Mouse (Mus musculus) liver, embryonic 13.5 days (tissue): ENCODE data around the gene Pik3c2a. TPM values are rescaled to one million over a fixed set of nuclear protein-coding genes. Genes with fewer than 3 reads are reported as not detected.
A peak's percentile ranks its signal among the peaks of the same experiment; 100 is the strongest.

Experiments
- ATAC-seq: fragments of 200-750 bp; cut with Nextera tagmentation; 2 replicates; pipeline ENCODE4 v1.8.0; 2017; ENCODE audit warnings: low read depth, mild to moderate bottlenecking, moderate number of reproducible peaks, moderate library complexity
- DNase-seq: peaks from one replicate; pipeline ENCODE4 v3.0.0; 2022
- H3K27ac ChIP-seq: fragments of 300-500 bp; sonication (generic); 2 replicates; pipeline ENCODE4 v1.5.1; 2015; ENCODE audit warnings: moderate library complexity, mild to moderate bottlenecking, inconsistent platforms
- H3K27me3 ChIP-seq: fragments of 300-500 bp; sonication (generic); 2 replicates; pipeline ENCODE4 v1.6.1; 2015; ENCODE audit warnings: mild to moderate bottlenecking, inconsistent platforms
- H3K36me3 ChIP-seq: fragments of 300-500 bp; sonication (generic); 2 replicates; pipeline ENCODE4 v1.6.1; 2015; ENCODE audit warnings: mild to moderate bottlenecking, inconsistent platforms
- H3K4me1 ChIP-seq: fragments of 300-500 bp; sonication (generic); replicated peaks from 2 replicates; pipeline ENCODE4 v1.6.1; 2015; ENCODE audit warnings: inconsistent platforms
- H3K4me2 ChIP-seq: fragments of 300-500 bp; sonication (generic); 2 replicates; pipeline ENCODE4 v1.6.1; 2015; ENCODE audit warnings: inconsistent platforms, mild to moderate bottlenecking, moderate library complexity
- H3K4me3 ChIP-seq: fragments of 300-500 bp; sonication (generic); replicated peaks from 2 replicates; pipeline ENCODE4 v1.5.1; 2015; ENCODE audit warnings: mild to moderate bottlenecking, inconsistent platforms
- H3K9ac ChIP-seq: fragments of 300-500 bp; sonication (generic); 2 replicates; pipeline ENCODE4 v1.6.1; 2015; ENCODE audit warnings: mild to moderate bottlenecking, inconsistent platforms
- H3K9me3 ChIP-seq: fragments of 300-500 bp; sonication (generic); replicated peaks from 2 replicates; pipeline ENCODE4 v1.6.1; 2016; ENCODE audit warnings: inconsistent platforms
- WGBS: fragments of 180-500 bp; shearing (Covaris S2); methylation state at CpG from one replicate; pipeline ENCODE4 v1.1.7; 2015; ENCODE audit not compliant: insufficient replicate concordance; 5-methylcytosine and 5-hydroxymethylcytosine counted together
- polyA plus RNA-seq: library from polyadenylated mRNA; unstranded; fragments of >200 nt; fragmentation: Nextera tagmentation; extraction: Ambion mirVana; gene quantifications from 2 replicates; pipeline ENCODE4 v1.2.1, GENCODE M21; 2015

The Pik3c2a gene
- polyA plus RNA-seq, 1 experiment from 2014 or later: 3.9 TPM

- WGBS: 48% methylated on average over 5 of the region's 5 CpGs
- no peak for DNase-seq
- peak overlapping the region; percentile 28; the same call in 1 of the 2 replicates for H3K4me2 ChIP-seq
Observed at GRCm38 (mm10) chr7:116292377-116292776, 150.9 kb downstream of the Pik3c2a start.

GRCm38 (mm10) chr7:116290559-116290958 is 152.7 kb downstream of the Pik3c2a start:
- H3K4me2 ChIP-seq: no peak overlapping the region
- peaks cover 72% of the 10 kb centered on the region for H3K4me1 ChIP-seq
- H3K9me3 ChIP-seq: no peaks in the 10 kb centered on the region
- H3K36me3 ChIP-seq: no peaks in the 10 kb centered on the region
- DNase-seq: no peak
- no peaks in the 10 kb centered on the region for H3K27me3 ChIP-seq
- no peak overlapping the region for H3K9ac ChIP-seq
- no peak overlapping the region for H3K4me3 ChIP-seq
- H3K27ac ChIP-seq: peak overlapping the region; percentile 13; the same call in 1 of the 2 replicates
- 59% methylated on average over 1 of the region's 1 CpGs for WGBS
- no peak for ATAC-seq

More at GRCm38 (mm10) chr7:116292377-116292776, 150.9 kb downstream of the Pik3c2a start:
- H3K9me3 ChIP-seq: no peaks in the 10 kb centered on the region
- peak; percentile 55 for ATAC-seq
- H3K9ac ChIP-seq: no peak overlapping the region
- no peak overlapping the region for H3K4me3 ChIP-seq
- peaks cover 54% of the 10 kb centered on the region for H3K4me1 ChIP-seq
- no peaks in the 10 kb centered on the region for H3K36me3 ChIP-seq
- H3K27ac ChIP-seq: peak overlapping the region; percentile 64; the same call in 1 of the 2 replicates
- no peaks in the 10 kb centered on the region for H3K27me3 ChIP-seq

- H3K4me3 ChIP-seq: no peak overlapping the region
- ATAC-seq (no peak), DNase-seq (no peak)
- no peaks in the 10 kb centered on the region for H3K36me3 ChIP-seq
- H3K9ac ChIP-seq: no peak overlapping the region
- H3K4me2 ChIP-seq: no peak overlapping the region
- H3K27me3 ChIP-seq: no peaks in the 10 kb centered on the region
- H3K4me1 ChIP-seq: peaks cover 77% of the 10 kb centered on the region
- WGBS: 59% methylated on average over 3 of the region's 3 CpGs
- H3K27ac ChIP-seq: peak overlapping the region; percentile 13; the same call in 1 of the 2 replicates
- H3K9me3 ChIP-seq: no peaks in the 10 kb centered on the region
Observed at GRCm38 (mm10) chr7:116288996-116289395, 154.3 kb downstream of the Pik3c2a start.

GRCm38 (mm10) chr7:116287959-116288358 is 155.3 kb downstream of the Pik3c2a start:
- 49% methylated on average over 5 of the region's 5 CpGs for WGBS
- Histone ChIP-seq H3K4me1 (peaks cover 80% of the 10 kb centered on the region), H3K9ac (no peak overlapping the region), H3K4me3 (no peak overlapping the region), H3K36me3 (no peaks in the 10 kb centered on the region), H3K4me2 (no peak overlapping the region), H3K27me3 (no peaks in the 10 kb centered on the region), H3K9me3 (no peaks in the 10 kb centered on the region), H3K27ac (peak overlapping the region; percentile 79)
- ATAC-seq (peak; percentile 56), DNase-seq (no peak)

Other genes with a start within 250 kb of the Pik3c2a start
- gene Plekha7, start 135.1 kb downstream of the Pik3c2a start, polyA plus RNA-seq: 2.5 and 3.5 TPM in 2 replicates
- 640 and 679 TPM in 2 replicates for gene Rps13, start 109.3 kb downstream of the Pik3c2a start, polyA plus RNA-seq
- 2.8 and 3.2 TPM in 2 replicates for gene Nucb2, start 60.9 kb upstream of the Pik3c2a start, polyA plus RNA-seq